Mouse (Mus musculus): ENCODE measurements around the gene Srebf1. TPM values are rescaled to one million over a fixed set of nuclear protein-coding genes. Genes with fewer than 3 reads are reported as not detected.

Srebf1 gene
- total RNA-seq, 2 experiments from 2014 or later: 160 to 181 TPM

- no peak for DNase-seq
These were observed 13.0 kb upstream of the Srebf1 start for GRCm38 (mm10) chr11:60235351-60235750.

GRCm38 (mm10) chr11:60233235-60233634 is 10.9 kb upstream of the Srebf1 start:
- peak in 1 of 2 experiments; percentile 33 for DNase-seq

GRCm38 (mm10) chr11:60232441-60233058 is 10.2 kb upstream of the Srebf1 start:
- no peak for DNase-seq

- DNase-seq: no peak
These were observed 9.6 kb upstream of the Srebf1 start for GRCm38 (mm10) chr11:60231951-60232350.

GRCm38 (mm10) chr11:60231326-60231725 is 8.9 kb upstream of the Srebf1 start:
- DNase-seq: no peak

GRCm38 (mm10) chr11:60230512-60230911 is 8.1 kb upstream of the Srebf1 start:
- DNase-seq: no peak

GRCm38 (mm10) chr11:60229821-60230220 is 7.4 kb upstream of the Srebf1 start:
- peak in 1 of 2 experiments; percentile 30 for DNase-seq

- DNase-seq: no peak
These were observed 6.1 kb upstream of the Srebf1 start for GRCm38 (mm10) chr11:60228525-60228924.

GRCm38 (mm10) chr11:60225874-60226273 is 3.5 kb upstream of the Srebf1 start:
- DNase-seq: peak; percentile 43 to 53

GRCm38 (mm10) chr11:60224676-60225075 is 2.3 kb upstream of the Srebf1 start:
- DNase-seq: peak; percentile 64 to 77

- DNase-seq: no peak
These were observed 304 bp downstream of the Srebf1 start for GRCm38 (mm10) chr11:60222085-60222468.

- no peak for DNase-seq
These were observed 956 bp downstream of the Srebf1 start for GRCm38 (mm10) chr11:60221425-60221824.

GRCm38 (mm10) chr11:60220291-60220804 is 2.0 kb downstream of the Srebf1 start:
- peak; percentile 92 to 94 for DNase-seq

GRCm38 (mm10) chr11:60219609-60220008 is 2.8 kb downstream of the Srebf1 start:
- DNase-seq: peak; percentile 38 to 46

GRCm38 (mm10) chr11:60217467-60217866 is 4.9 kb downstream of the Srebf1 start:
- no peak for DNase-seq

- no peak for DNase-seq
These were observed 5.7 kb downstream of the Srebf1 start for GRCm38 (mm10) chr11:60216671-60217070.

GRCm38 (mm10) chr11:60213266-60213665 is 9.1 kb downstream of the Srebf1 start:
- DNase-seq: no peak

GRCm38 (mm10) chr11:60211761-60212160 is 10.6 kb downstream of the Srebf1 start:
- DNase-seq: no peak

- DNase-seq: no peak
These were observed 11.2 kb downstream of the Srebf1 start for GRCm38 (mm10) chr11:60211152-60211551.

GRCm38 (mm10) chr11:60210305-60210724 is 12.1 kb downstream of the Srebf1 start:
- DNase-seq: peak; percentile 97 to 99

- DNase-seq: no peak
These were observed 12.5 kb downstream of the Srebf1 start for GRCm38 (mm10) chr11:60209933-60210249.

GRCm38 (mm10) chr11:60209217-60209932 is 13.0 kb downstream of the Srebf1 start:
- DNase-seq: peak; percentile 84 to 88

GRCm38 (mm10) chr11:60208712-60209111 is 13.7 kb downstream of the Srebf1 start:
- no peak for DNase-seq

- no peak for DNase-seq
These were observed 14.2 kb downstream of the Srebf1 start for GRCm38 (mm10) chr11:60208201-60208600.

All from adrenal gland, postnatal 36 days (tissue).